Mouse (Mus musculus): ENCODE data around the gene Dapk2. TPM values are rescaled to one million over a fixed set of nuclear protein-coding genes. Genes with fewer than 3 reads are reported as not detected.
A peak's percentile ranks its signal among the peaks of the same experiment; 100 is the strongest.

The Dapk2 gene
- polyA plus RNA-seq, 1 experiment: 22.8 TPM

DNA sequence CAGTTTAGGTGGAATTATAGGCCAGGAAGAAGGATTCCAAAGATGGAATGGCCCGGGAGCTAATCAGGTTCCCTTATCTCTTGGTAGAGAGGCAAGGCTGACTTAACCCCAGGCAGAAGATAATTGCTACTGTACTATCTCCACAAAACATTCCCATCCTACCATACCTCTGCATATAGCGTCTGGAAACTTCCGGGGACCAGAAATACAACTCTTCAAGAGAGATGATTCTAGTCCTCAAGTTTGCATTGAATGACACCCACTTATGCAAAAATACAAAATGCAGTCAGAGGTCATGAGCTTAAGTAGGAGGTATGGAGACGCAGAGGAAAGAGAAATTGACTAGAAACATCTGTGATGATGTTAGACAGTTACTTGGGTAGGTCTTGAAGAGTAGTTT is 30.1 kb upstream of the Dapk2 start:
- no peak for TF ChIP-seq FOSL1 (IDR thresholded peaks at IDR 0.05; ENCODE audit: insufficient read depth, low read length, poor library complexity, severe bottlenecking)
- TF ChIP-seq CEBPB (IDR thresholded peaks at IDR 0.05; ENCODE audit: low read depth): no peak
- TF ChIP-seq USF1 (IDR thresholded peaks at IDR 0.05; ENCODE audit: low read depth): no peak
- no peak for TF ChIP-seq MYOG (IDR thresholded peaks at IDR 0.05; ENCODE audit: control insufficient read depth, extremely low read depth, insufficient read length)
- no peak overlapping the region for H3K4me3 ChIP-seq (ENCODE audit: insufficient read depth, poor library complexity, severe bottlenecking)
- H3ac ChIP-seq (ENCODE audit: control insufficient read depth, insufficient read length, low read depth): no peak overlapping the region
- H3K36me3 ChIP-seq (ENCODE audit: control insufficient read depth, insufficient read depth): peaks cover 5% of the 10 kb centered on the region
- peaks cover 32% of the 10 kb centered on the region for H3K79me3 ChIP-seq (ENCODE audit: low read depth)
- H3K27me3 ChIP-seq (ENCODE audit: control insufficient read depth, insufficient read depth, insufficient read length): no peaks in the 10 kb centered on the region
- peaks cover 36% of the 10 kb centered on the region for H3K79me2 ChIP-seq (ENCODE audit: control insufficient read depth, insufficient read depth)

DNA sequence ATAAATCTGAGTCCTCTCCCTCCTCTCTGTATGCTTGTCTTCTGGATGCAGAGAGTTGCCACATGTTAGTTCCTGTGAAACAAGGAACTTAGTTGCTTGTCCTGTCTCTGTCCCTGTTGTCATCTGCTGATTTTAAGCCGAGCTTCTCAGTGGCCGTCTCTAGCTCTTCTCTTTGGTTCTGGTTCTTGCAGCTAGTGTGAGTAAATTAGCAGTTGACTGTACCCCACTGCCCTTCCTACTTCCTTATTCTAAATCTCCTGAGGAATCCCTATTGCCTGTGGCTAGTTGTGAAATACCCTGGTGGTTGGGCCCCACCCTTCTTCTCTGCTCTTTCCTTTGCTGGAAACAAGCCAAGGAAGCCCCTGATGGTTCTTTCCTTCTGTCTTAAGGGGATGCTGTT is 26.6 kb upstream of the Dapk2 start:
- peaks cover 19% of the 10 kb centered on the region for H3K79me3 ChIP-seq (ENCODE audit: low read depth)

DNA sequence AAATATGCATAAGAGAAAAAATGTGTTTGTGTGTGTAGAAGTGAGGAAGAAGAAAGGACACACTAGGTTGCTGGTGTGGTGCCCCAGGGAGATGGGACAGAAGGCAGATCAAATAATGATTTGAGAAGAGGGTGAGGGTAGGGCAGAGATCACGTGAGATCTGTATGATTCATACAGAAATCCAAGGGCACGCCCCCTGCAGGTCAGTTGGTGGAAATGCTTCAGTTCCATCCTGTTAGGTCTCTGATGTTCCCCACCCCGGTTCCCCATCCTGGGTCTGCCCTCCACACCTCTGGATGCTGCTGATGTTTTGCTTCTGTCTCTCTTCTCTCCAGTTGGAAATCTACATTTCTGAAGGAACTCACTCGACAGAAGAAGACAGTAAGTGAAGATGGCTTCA is 22.1 kb upstream of the Dapk2 start:
- no peak overlapping the region for H3K4me3 ChIP-seq (ENCODE audit: insufficient read depth, poor library complexity, severe bottlenecking)
- H3ac ChIP-seq (ENCODE audit: control insufficient read depth, insufficient read length, low read depth): no peak overlapping the region
- no peaks in the 10 kb centered on the region for H3K79me3 ChIP-seq (ENCODE audit: low read depth)
- no peaks in the 10 kb centered on the region for H3K27me3 ChIP-seq (ENCODE audit: control insufficient read depth, insufficient read depth, insufficient read length)
- H3K36me3 ChIP-seq (ENCODE audit: control insufficient read depth, insufficient read depth): peaks cover 57% of the 10 kb centered on the region
- H3K79me2 ChIP-seq (ENCODE audit: control insufficient read depth, insufficient read depth): no peaks in the 10 kb centered on the region
- TF ChIP-seq USF1 (IDR thresholded peaks at IDR 0.05; ENCODE audit: low read depth) (peak; percentile 67), MYOG (IDR thresholded peaks at IDR 0.05; ENCODE audit: control insufficient read depth, extremely low read depth, insufficient read length) (no peak), FOSL1 (IDR thresholded peaks at IDR 0.05; ENCODE audit: insufficient read depth, low read length, poor library complexity, severe bottlenecking) (no peak), CTCF (IDR thresholded peaks at IDR 0.05; ENCODE audit: control insufficient read depth, insufficient read depth, insufficient read length) (peak; percentile 24)

More for the DNA sequence above, 26.6 kb upstream of the Dapk2 start:
- Histone ChIP-seq H3K36me3 (ENCODE audit: control insufficient read depth, insufficient read depth) (peaks cover 29% of the 10 kb centered on the region), H3K27me3 (ENCODE audit: control insufficient read depth, insufficient read depth, insufficient read length) (no peaks in the 10 kb centered on the region), H3K79me2 (ENCODE audit: control insufficient read depth, insufficient read depth) (peaks cover 22% of the 10 kb centered on the region), H3K4me3 (ENCODE audit: insufficient read depth, poor library complexity, severe bottlenecking) (no peak overlapping the region), H3ac (ENCODE audit: control insufficient read depth, insufficient read length, low read depth) (no peak overlapping the region)
- no peak for TF ChIP-seq MYOG (IDR thresholded peaks at IDR 0.05; ENCODE audit: control insufficient read depth, extremely low read depth, insufficient read length)
- TF ChIP-seq USF1 (IDR thresholded peaks at IDR 0.05; ENCODE audit: low read depth): no peak
- TF ChIP-seq CEBPB (IDR thresholded peaks at IDR 0.05; ENCODE audit: low read depth): no peak

DNA sequence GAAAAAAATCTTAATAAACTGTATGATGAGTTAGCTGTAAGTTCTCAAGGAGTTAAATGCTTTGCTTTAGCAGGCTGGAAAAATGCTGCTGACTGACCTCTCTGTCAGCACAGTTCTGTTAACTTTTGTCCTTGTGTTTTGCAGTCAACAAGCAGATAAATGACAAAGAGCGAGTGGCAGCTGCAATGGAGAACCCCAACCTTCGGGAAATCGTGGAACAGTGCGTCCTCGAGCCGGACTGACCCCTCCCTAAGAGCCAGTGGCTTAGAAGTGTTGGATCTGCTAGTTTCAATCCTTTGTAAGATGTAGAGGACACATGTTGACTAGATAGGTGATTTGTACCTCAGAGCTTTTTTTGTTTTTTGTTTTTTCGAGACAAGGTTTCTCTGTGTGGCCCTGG is 19.8 kb upstream of the Dapk2 start:
- H3K79me2 ChIP-seq (ENCODE audit: control insufficient read depth, insufficient read depth): no peaks in the 10 kb centered on the region
- no peaks in the 10 kb centered on the region for H3K79me3 ChIP-seq (ENCODE audit: low read depth)
- no peak overlapping the region for H3K4me3 ChIP-seq (ENCODE audit: insufficient read depth, poor library complexity, severe bottlenecking)
- H3ac ChIP-seq (ENCODE audit: control insufficient read depth, insufficient read length, low read depth): no peak overlapping the region
- peaks cover 49% of the 10 kb centered on the region for H3K36me3 ChIP-seq (ENCODE audit: control insufficient read depth, insufficient read depth)
- TF ChIP-seq CEBPB (IDR thresholded peaks at IDR 0.05; ENCODE audit: low read depth) (no peak), FOSL1 (IDR thresholded peaks at IDR 0.05; ENCODE audit: insufficient read depth, low read length, poor library complexity, severe bottlenecking) (no peak), USF1 (IDR thresholded peaks at IDR 0.05; ENCODE audit: low read depth) (no peak), MAX (IDR thresholded peaks at IDR 0.05) (no peak), MYOG (IDR thresholded peaks at IDR 0.05; ENCODE audit: control insufficient read depth, extremely low read depth, insufficient read length) (no peak), MYOD1 (IDR thresholded peaks at IDR 0.05; ENCODE audit: control insufficient read depth, insufficient read length, low read depth) (no peak), CTCF (IDR thresholded peaks at IDR 0.05; ENCODE audit: control insufficient read depth, insufficient read depth, insufficient read length) (no peak)
- no peaks in the 10 kb centered on the region for H3K27me3 ChIP-seq (ENCODE audit: control insufficient read depth, insufficient read depth, insufficient read length)

DNA sequence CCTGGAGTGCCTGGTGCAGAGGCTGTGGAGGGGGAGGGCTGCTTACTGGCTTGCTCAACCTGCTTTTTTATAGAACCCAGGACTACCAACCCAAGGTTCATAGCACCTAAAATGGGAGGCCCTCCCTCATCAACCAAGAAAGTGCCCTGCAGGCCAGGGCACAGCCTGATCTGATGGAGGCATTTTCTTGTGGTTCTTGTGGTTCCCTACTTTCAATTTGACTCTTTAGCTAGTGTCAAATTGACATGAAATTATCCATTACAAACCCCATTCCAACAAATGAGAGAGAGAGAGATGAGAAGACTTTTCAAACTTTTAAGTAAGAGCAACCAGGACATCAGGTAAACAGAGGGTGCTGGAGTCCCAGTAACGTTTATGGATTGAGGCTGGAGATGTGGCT is 15.8 kb upstream of the Dapk2 start:
- Histone ChIP-seq H3K4me3 (ENCODE audit: insufficient read depth, poor library complexity, severe bottlenecking) (no peak overlapping the region), H3K79me3 (ENCODE audit: low read depth) (no peaks in the 10 kb centered on the region), H3K27me3 (ENCODE audit: control insufficient read depth, insufficient read depth, insufficient read length) (no peaks in the 10 kb centered on the region), H3ac (ENCODE audit: control insufficient read depth, insufficient read length, low read depth) (no peak overlapping the region), H3K79me2 (ENCODE audit: control insufficient read depth, insufficient read depth) (no peaks in the 10 kb centered on the region), H3K36me3 (ENCODE audit: control insufficient read depth, insufficient read depth) (peaks cover 25% of the 10 kb centered on the region)
- no peak for TF ChIP-seq USF1 (IDR thresholded peaks at IDR 0.05; ENCODE audit: low read depth)
- no peak for TF ChIP-seq CTCF (IDR thresholded peaks at IDR 0.05; ENCODE audit: control insufficient read depth, insufficient read depth, insufficient read length)
- TF ChIP-seq MYOD1 (IDR thresholded peaks at IDR 0.05; ENCODE audit: control insufficient read depth, insufficient read length, low read depth): no peak
- TF ChIP-seq CEBPB (IDR thresholded peaks at IDR 0.05; ENCODE audit: low read depth): no peak
- no peak for TF ChIP-seq MAX (IDR thresholded peaks at IDR 0.05)
- no peak for TF ChIP-seq FOSL1 (IDR thresholded peaks at IDR 0.05; ENCODE audit: insufficient read depth, low read length, poor library complexity, severe bottlenecking)
- TF ChIP-seq MYOG (IDR thresholded peaks at IDR 0.05; ENCODE audit: control insufficient read depth, extremely low read depth, insufficient read length): no peak

DNA sequence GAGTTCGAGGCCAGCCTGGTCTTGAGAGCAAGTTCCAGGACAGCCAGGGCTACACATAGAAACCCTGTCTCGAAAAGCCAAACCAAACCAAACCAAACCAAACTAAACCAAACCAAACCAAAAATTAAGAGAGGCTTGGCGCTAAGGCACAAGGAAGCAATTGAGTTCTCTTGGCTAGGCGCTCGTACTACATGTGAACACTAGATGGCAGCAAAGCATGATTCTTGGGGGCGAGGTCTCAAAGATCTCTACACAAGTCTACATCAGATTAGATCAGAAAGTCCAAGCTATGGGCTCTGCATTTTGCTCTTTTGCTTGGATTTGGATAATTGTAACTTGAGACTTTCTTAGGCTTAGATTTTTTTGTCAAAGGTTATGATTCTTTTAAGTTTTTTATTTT is 13.8 kb upstream of the Dapk2 start:
- H3K4me3 ChIP-seq (ENCODE audit: insufficient read depth, poor library complexity, severe bottlenecking): no peak overlapping the region
- H3K79me2 ChIP-seq (ENCODE audit: control insufficient read depth, insufficient read depth): no peaks in the 10 kb centered on the region
- peaks cover 11% of the 10 kb centered on the region for H3K36me3 ChIP-seq (ENCODE audit: control insufficient read depth, insufficient read depth)
- H3K27me3 ChIP-seq (ENCODE audit: control insufficient read depth, insufficient read depth, insufficient read length): no peaks in the 10 kb centered on the region
- no peaks in the 10 kb centered on the region for H3K79me3 ChIP-seq (ENCODE audit: low read depth)
- H3ac ChIP-seq (ENCODE audit: control insufficient read depth, insufficient read length, low read depth): no peak overlapping the region
- TF ChIP-seq CTCF (IDR thresholded peaks at IDR 0.05; ENCODE audit: control insufficient read depth, insufficient read depth, insufficient read length) (peak; percentile 51), MAX (IDR thresholded peaks at IDR 0.05) (no peak), CEBPB (IDR thresholded peaks at IDR 0.05; ENCODE audit: low read depth) (no peak), USF1 (IDR thresholded peaks at IDR 0.05; ENCODE audit: low read depth) (no peak), FOSL1 (IDR thresholded peaks at IDR 0.05; ENCODE audit: insufficient read depth, low read length, poor library complexity, severe bottlenecking) (no peak)

All from C2C12 (cell line).